Mouse (Mus musculus): ENCODE measurements at regions not wholly inside any gene's neighbourhood (a gene's known extent, or its start where the extent isn't known, plus 50 kb on each side); places are given as distances from the start of the nearest gene placed in this dataset.

DNA sequence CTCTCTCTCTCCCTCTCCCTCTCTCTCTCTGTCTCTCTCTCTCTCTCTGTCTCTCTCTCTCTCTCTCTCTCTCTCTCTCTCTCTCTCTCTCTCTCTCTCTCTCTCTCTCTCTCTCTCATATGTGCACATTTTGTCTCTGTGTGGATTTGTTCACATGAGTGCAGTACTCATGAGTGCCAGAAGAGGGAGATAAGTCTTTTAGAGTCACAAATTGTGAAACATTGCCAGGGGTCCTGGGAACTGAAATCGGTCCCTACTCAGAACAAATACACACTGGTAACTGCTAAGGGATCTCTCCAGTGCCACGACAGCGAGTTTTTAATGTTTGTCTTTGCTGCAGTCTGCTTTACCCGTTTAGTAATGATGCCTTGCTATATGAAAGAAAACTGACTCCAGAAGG, 356.2 kb upstream of the Igbp1b start:
- no peak for DNase-seq

DNA sequence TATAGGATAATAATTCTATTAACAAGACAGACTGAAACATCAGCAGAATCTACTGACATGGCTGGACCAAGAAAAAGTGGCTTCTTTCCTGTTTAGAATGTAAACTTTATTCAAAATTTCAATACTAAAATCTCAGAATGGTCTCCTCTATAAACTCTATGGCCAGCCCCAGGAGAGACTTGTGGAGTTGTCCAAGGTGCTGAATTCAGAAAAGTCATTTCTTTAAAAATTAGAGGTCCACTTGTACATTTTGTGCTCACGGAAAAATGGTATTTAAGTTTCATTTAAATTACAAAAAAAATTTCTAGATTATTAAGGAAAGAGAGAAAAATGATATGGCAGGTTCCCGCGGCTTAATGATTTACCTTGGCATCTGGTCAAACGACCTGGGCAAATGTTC, 352.2 kb upstream of the Igbp1b start:
- no peak for DNase-seq
